Mouse (Mus musculus) lung, postnatal 0 days (tissue): ENCODE data around the gene Mthfd1l. TPM values are rescaled to one million over a fixed set of nuclear protein-coding genes. Genes with fewer than 3 reads are reported as not detected.

Experiments
- ATAC-seq: fragments of 200-750 bp; cut with Nextera tagmentation; 2 replicates; pipeline ENCODE4 v1.8.0; 2017; ENCODE audit warnings: moderate library complexity
- DNase-seq: peaks from one replicate; pipeline ENCODE4 v3.0.0-alpha.2; 2016; ENCODE audit warnings: low spot score
- H3K27ac ChIP-seq: fragments of 300-500 bp; sonication (generic); 2 replicates; pipeline ENCODE4 v1.5.1; 2014; ENCODE audit warnings: antibody characterized with exemption, mild to moderate bottlenecking, low read length, mixed read lengths
- H3K27me3 ChIP-seq: fragments of 300-500 bp; sonication (generic); replicated peaks from 2 replicates; pipeline ENCODE4 v1.6.1; 2014; ENCODE audit warnings: low read length, mixed read lengths; ENCODE audit not compliant: insufficient read depth
- H3K36me3 ChIP-seq: fragments of 300-500 bp; sonication (generic); 2 replicates; pipeline ENCODE4 v1.6.1; 2014; ENCODE audit warnings: low read length, mixed read lengths; ENCODE audit not compliant: insufficient read depth
- H3K4me1 ChIP-seq: fragments of 300-500 bp; sonication (generic); 2 replicates; pipeline ENCODE4 v1.6.1; 2014; ENCODE audit warnings: antibody characterized with exemption, low read depth, low read length, mixed read lengths; ENCODE audit not compliant: insufficient read depth
- H3K4me2 ChIP-seq: fragments of 300-500 bp; sonication (generic); replicated peaks from 2 replicates; pipeline ENCODE4 v1.6.1; 2014; ENCODE audit warnings: low read depth, mild to moderate bottlenecking, low read length, moderate library complexity, mixed read lengths
- H3K4me3 ChIP-seq: fragments of 300-500 bp; sonication (generic); 2 replicates; pipeline ENCODE4 v1.5.1; 2014; ENCODE audit warnings: low read depth, low read length
- H3K9ac ChIP-seq: fragments of 300-500 bp; sonication (generic); replicated peaks from 2 replicates; pipeline ENCODE4 v1.6.1; 2014; ENCODE audit warnings: low read depth, mild to moderate bottlenecking
- H3K9me3 ChIP-seq: fragments of 300-500 bp; sonication (generic); 2 replicates; pipeline ENCODE4 v1.6.1; 2016; ENCODE audit warnings: low read length, mixed read lengths
- CTCF ChIP-seq: IDR thresholded peaks from 2 replicates; pipeline ENCODE4 v1.5.1; 2016; ENCODE audit warnings: antibody characterized with exemption, mild to moderate bottlenecking
- EP300 ChIP-seq: IDR thresholded peaks from 2 replicates; pipeline ENCODE4 v1.6.1; 2016; ENCODE audit warnings: antibody characterized with exemption, mild to moderate bottlenecking, control low read depth
- WGBS: fragments of 180-500 bp; shearing (Covaris S2); extraction: QIAGEN DNeasy Blood & Tissue Kit; methylation state at CpG from one replicate; pipeline ENCODE4 v1.1.7; 2014; 5-methylcytosine and 5-hydroxymethylcytosine counted together
- polyA plus RNA-seq: library from polyadenylated mRNA; unstranded; fragments of >200 nt; fragmentation: Nextera tagmentation; extraction: Ambion mirVana; gene quantifications from 2 replicates; pipeline ENCODE4 v1.2.1, GENCODE M21; 2015

Gene Mthfd1l
- polyA plus RNA-seq, 1 experiment from 2014 or later, result 3.7 TPM

DNA sequence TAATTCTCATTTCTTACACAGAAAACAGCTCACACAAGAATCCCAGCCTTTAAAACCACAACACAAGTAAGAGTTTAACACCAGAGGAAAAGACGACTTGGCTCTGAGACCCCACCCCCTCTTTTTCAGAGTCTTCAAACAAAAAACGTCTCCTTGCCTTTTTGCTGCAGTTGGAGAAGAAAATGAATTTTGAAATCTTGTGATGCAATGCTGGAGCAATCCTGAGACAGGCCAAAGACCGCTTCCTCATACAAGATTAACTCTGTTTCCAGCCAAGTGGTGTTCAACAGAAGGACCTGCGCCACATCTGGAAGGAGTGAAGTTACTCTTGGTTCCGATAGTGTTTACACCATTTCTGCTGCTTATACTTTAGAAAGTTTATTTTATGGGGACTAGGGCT, 182.6 kb downstream of the Mthfd1l start:
- no peaks in the 10 kb centered on the region for H3K36me3 ChIP-seq
- DNase-seq (peak; percentile 79), ATAC-seq (peak; percentile 32; the same call in 1 of the 2 replicates)
- TF ChIP-seq CTCF, result no peak
- TF ChIP-seq EP300, result no peak
- no peak overlapping the region for H3K27ac ChIP-seq
- no peaks in the 10 kb centered on the region for H3K27me3 ChIP-seq
- WGBS, result 33% methylated on average over 5 of the region's 5 CpGs
- H3K9me3 ChIP-seq, result no peaks in the 10 kb centered on the region
- no peak overlapping the region for H3K9ac ChIP-seq
- H3K4me1 ChIP-seq, result no peaks in the 10 kb centered on the region
- H3K4me3 ChIP-seq, result no peak overlapping the region
- no peak overlapping the region for H3K4me2 ChIP-seq

- Histone ChIP-seq H3K9me3 (no peaks in the 10 kb centered on the region), H3K36me3 (no peaks in the 10 kb centered on the region), H3K27me3 (no peaks in the 10 kb centered on the region), H3K27ac (no peak overlapping the region), H3K4me3 (no peak overlapping the region), H3K4me2 (no peak overlapping the region), H3K4me1 (no peaks in the 10 kb centered on the region), H3K9ac (no peak overlapping the region)
- 41% methylated on average over 5 of the region's 5 CpGs for WGBS
- TF ChIP-seq EP300 (no peak), CTCF (no peak)
- DNase-seq, result no peak
- no peak for ATAC-seq
Measured at GRCm38 (mm10) chr10:4158533-4158932, 185.6 kb downstream of the Mthfd1l start.

DNA sequence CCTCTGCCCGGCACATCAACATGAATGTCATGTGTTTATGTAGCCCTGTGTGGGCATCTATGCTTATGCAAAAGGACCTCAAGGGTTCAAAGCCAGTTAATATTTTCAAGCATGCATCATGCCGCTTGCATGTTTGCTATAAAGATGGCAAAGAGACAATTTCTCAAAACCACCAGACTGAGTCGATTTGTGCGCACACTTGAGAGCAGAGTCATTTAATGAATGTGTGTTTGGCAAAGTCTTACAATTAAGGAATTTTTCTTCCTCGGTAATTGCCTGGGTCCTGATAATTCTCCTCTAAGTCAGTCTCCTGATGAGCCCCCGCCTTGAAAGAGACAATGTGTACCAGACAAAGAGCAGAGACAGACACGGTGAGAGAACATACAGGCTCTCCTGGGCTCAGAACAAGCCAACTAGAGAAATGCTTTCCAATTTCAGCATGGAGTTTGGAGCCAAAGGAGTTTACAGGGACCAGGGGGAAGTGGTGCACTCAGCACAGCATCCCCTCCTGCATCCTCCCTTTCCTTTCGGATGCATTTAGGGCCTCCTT, 186.7 kb downstream of the Mthfd1l start:
- Histone ChIP-seq H3K4me3 (no peak overlapping the region), H3K27me3 (no peaks in the 10 kb centered on the region), H3K9me3 (no peaks in the 10 kb centered on the region), H3K4me1 (no peaks in the 10 kb centered on the region), H3K27ac (no peak overlapping the region), H3K9ac (no peak overlapping the region), H3K36me3 (no peaks in the 10 kb centered on the region), H3K4me2 (no peak overlapping the region)
- no peak for DNase-seq
- no peak for ATAC-seq
- TF ChIP-seq CTCF, result no peak
- no peak for TF ChIP-seq EP300
- WGBS, result 47% methylated on average over 8 of the region's 8 CpGs

DNA sequence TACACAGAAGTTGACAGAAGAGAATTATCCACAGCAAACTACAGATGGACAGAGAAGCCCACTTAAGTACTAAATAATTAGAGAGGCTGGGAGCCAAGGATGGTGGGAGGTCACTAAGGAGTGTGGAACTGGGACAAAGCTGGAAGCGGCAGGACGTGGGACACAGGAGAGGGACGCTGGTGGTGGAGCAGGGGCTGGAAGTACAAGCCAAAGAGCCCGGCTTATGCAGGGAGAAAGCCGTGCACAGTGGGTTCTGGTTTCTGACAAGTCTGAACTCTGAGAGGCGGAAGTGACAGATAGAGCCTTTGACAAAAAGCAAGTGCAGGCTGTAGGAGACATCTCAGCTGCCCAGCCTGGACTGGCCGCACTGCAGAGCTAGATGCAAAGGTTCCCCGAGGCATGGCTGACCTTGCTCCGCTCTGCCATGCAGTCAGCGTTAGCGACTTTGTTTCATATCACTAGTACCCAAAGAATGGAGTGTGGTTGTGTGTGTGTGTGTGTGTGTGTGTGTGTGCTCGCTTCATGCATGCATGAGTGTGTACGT, 187.4 kb downstream of the Mthfd1l start:
- ATAC-seq, result peak; percentile 19; the same call in 1 of the 2 replicates
- Histone ChIP-seq H3K36me3 (no peaks in the 10 kb centered on the region), H3K4me2 (no peak overlapping the region), H3K4me3 (no peak overlapping the region), H3K27ac (no peak overlapping the region), H3K27me3 (no peaks in the 10 kb centered on the region), H3K9me3 (0 out of 2 replicates have a peak, but pooled peaks cover 4% of the 10 kb centered on the region), H3K9ac (no peak overlapping the region), H3K4me1 (no peaks in the 10 kb centered on the region)
- TF ChIP-seq EP300, result no peak
- no peak for TF ChIP-seq CTCF
- 48% methylated on average over 12 of the region's 13 CpGs for WGBS
- DNase-seq, result peak; percentile 27

DNA sequence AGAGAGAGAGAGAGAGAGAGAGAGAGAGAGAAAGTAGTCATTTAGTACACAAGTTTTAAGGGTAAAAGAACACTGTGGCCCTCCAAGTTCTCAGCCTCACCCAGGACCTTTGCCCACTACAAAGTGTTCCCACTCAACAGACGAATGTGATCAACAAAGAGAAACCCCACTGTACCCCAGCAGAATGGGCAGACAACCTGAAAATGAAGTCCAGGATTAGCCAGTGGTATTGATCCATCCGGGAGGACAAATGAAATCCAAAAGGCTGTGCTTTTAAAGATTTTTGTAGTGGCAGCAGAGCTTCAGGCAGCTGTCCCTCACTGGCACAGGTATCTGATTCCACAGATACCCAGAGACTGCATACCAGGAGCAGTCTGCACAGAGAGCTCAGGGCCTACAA, 189.1 kb downstream of the Mthfd1l start:
- no peaks in the 10 kb centered on the region for H3K4me1 ChIP-seq
- 76% methylated on average over 2 of the region's 2 CpGs for WGBS
- H3K27me3 ChIP-seq, result no peaks in the 10 kb centered on the region
- H3K9me3 ChIP-seq, result 0 out of 2 replicates have a peak, but pooled peaks cover 4% of the 10 kb centered on the region
- DNase-seq (no peak), ATAC-seq (no peak)
- no peak overlapping the region for H3K4me2 ChIP-seq
- H3K9ac ChIP-seq, result no peak overlapping the region
- no peaks in the 10 kb centered on the region for H3K36me3 ChIP-seq
- H3K4me3 ChIP-seq, result no peak overlapping the region
- TF ChIP-seq EP300 (no peak), CTCF (no peak)
- H3K27ac ChIP-seq, result no peak overlapping the region

DNA sequence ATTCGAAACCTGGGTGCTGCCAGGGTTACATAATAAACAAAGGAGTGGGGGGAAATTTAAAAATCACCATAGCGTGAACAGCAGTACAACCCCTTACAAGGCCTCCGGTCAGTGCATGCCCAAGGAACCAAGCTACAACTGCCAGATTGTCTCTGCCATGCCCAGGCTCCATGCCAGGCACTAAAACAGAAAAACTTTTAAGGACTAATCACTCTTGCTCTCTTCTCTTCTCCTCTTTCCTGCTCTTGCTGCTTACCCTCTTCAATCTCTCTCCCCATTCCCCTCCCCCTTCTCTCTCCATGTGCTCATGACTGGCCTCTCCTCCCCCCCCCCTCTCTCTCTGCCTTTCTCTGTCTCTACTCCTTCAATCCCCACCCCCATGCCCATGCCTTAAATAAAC, 190.1 kb downstream of the Mthfd1l start:
- DNase-seq, result no peak
- Histone ChIP-seq H3K27ac (no peak overlapping the region), H3K4me3 (no peak overlapping the region), H3K9ac (no peak overlapping the region), H3K9me3 (0 out of 2 replicates have a peak, but pooled peaks cover 4% of the 10 kb centered on the region), H3K4me2 (no peak overlapping the region), H3K4me1 (no peaks in the 10 kb centered on the region), H3K36me3 (no peaks in the 10 kb centered on the region), H3K27me3 (no peaks in the 10 kb centered on the region)
- no peak for TF ChIP-seq EP300
- TF ChIP-seq CTCF, result no peak
- 74% methylated on average over 3 of the region's 3 CpGs for WGBS
- ATAC-seq, result no peak
